Mouse (Mus musculus) midbrain, embryonic 10.5 days (tissue): ENCODE results near the gene Fkbp10. TPM values are rescaled to one million over a fixed set of nuclear protein-coding genes. Genes with fewer than 3 reads are reported as not detected.

Experiments
- DNase-seq: peaks from one replicate; pipeline ENCODE4 v3.0.0-alpha.2; 2017; ENCODE audit warnings: low spot score
- H3K27ac ChIP-seq: fragments of 300-500 bp; sonication (generic); replicated peaks from 2 replicates; pipeline ENCODE4 v1.5.1; 2016; ENCODE audit warnings: mild to moderate bottlenecking
- H3K27me3 ChIP-seq: fragments of 300-500 bp; sonication (generic); 2 replicates; pipeline ENCODE4 v1.6.1; 2016; ENCODE audit warnings: low read depth, mild to moderate bottlenecking; ENCODE audit not compliant: poor library complexity, severe bottlenecking
- H3K36me3 ChIP-seq: fragments of 300-500 bp; sonication (generic); 2 replicates; pipeline ENCODE4 v1.6.1; 2016; ENCODE audit warnings: mild to moderate bottlenecking, moderate library complexity
- H3K4me1 ChIP-seq: fragments of 300-500 bp; sonication (generic); 2 replicates; pipeline ENCODE4 v1.6.1; 2016
- H3K4me3 ChIP-seq: fragments of 300-500 bp; sonication (generic); 2 replicates; pipeline ENCODE4 v1.5.1; 2016; ENCODE audit warnings: mild to moderate bottlenecking, moderate library complexity
- H3K9me3 ChIP-seq: fragments of 300-500 bp; sonication (generic); replicated peaks from 2 replicates; pipeline ENCODE4 v1.6.1; 2016; ENCODE audit warnings: mild to moderate bottlenecking
- WGBS: fragments of 180-500 bp; shearing (Covaris S2); methylation state at CpG from one replicate; pipeline ENCODE4 v1.1.7; 2016; 5-methylcytosine and 5-hydroxymethylcytosine counted together
- polyA plus RNA-seq: library from polyadenylated mRNA; unstranded; fragments of >200 nt; fragmentation: Nextera tagmentation; extraction: Ambion mirVana; gene quantifications from 2 replicates; pipeline ENCODE4 v1.2.1, GENCODE M21; 2016

The Fkbp10 gene
- polyA plus RNA-seq, result 44.6 and 49.7 TPM in 2 replicates

- DNase-seq, result peak; percentile 66
- peaks cover 47% of the 10 kb centered on the region for H3K4me1 ChIP-seq
- H3K9me3 ChIP-seq, result no peaks in the 10 kb centered on the region
- H3K36me3 ChIP-seq, result no peaks in the 10 kb centered on the region; the same call in 1 of the 2 replicates
- peak within 1 kb of the TSS; percentile 90 for H3K27ac ChIP-seq
- under 1% methylated on average over 30 of the region's 31 CpGs for WGBS
- H3K4me3 ChIP-seq, result peak within 1 kb of the TSS; percentile 77
- H3K27me3 ChIP-seq, result peaks cover 48% of the 10 kb centered on the region
These were observed at the start of gene Fkbp10 for GRCm38 (mm10) chr11:100414914-100415822. TSS of gene Fkbp10 (plus strand) at chr11:100415697.

- DNase-seq, result no peak
- 83% methylated on average over 7 of the region's 7 CpGs for WGBS
- peaks cover 13% of the 10 kb centered on the region for H3K4me1 ChIP-seq
These were observed 46.4 kb upstream of the Fkbp10 start for GRCm38 (mm10) chr11:100369145-100369544.

DNA sequence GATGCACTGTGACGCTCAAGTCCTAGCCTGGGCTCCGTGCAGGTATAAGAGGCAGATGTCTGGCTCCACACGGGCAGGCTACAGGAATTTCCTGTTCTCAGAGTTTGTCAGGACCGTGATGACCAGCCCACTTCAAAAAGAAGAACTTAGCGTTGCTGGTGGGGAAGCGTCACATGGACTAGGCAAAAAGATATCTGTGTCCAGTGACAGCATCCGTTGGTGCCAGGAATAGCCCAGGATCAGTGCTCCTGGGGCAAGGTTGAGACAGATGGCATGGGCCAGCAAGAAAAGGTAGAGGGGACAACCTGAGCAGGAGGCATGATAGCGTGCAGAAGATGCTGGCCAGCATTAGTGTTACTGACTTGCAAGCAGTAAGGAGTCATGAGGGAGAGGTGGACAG is 45.7 kb upstream of the Fkbp10 start:
- H3K9me3 ChIP-seq, result no peaks in the 10 kb centered on the region
- no peak overlapping the region for H3K4me3 ChIP-seq
- no peaks in the 10 kb centered on the region for H3K27me3 ChIP-seq
- no peak overlapping the region for H3K27ac ChIP-seq
- H3K4me1 ChIP-seq, result peaks cover 13% of the 10 kb centered on the region
- 89% methylated on average over 8 of the region's 8 CpGs for WGBS
- no peak for DNase-seq
- H3K36me3 ChIP-seq, result peaks cover 6% of the 10 kb centered on the region; the same call in 1 of the 2 replicates

More at GRCm38 (mm10) chr11:100369145-100369544, 46.4 kb upstream of the Fkbp10 start:
- peaks cover 5% of the 10 kb centered on the region; the same call in 1 of the 2 replicates for H3K27me3 ChIP-seq
- no peaks in the 10 kb centered on the region for H3K9me3 ChIP-seq
- no peak overlapping the region for H3K27ac ChIP-seq
- H3K4me3 ChIP-seq, result no peak overlapping the region
- peaks cover 4% of the 10 kb centered on the region; the same call in 1 of the 2 replicates for H3K36me3 ChIP-seq

DNA sequence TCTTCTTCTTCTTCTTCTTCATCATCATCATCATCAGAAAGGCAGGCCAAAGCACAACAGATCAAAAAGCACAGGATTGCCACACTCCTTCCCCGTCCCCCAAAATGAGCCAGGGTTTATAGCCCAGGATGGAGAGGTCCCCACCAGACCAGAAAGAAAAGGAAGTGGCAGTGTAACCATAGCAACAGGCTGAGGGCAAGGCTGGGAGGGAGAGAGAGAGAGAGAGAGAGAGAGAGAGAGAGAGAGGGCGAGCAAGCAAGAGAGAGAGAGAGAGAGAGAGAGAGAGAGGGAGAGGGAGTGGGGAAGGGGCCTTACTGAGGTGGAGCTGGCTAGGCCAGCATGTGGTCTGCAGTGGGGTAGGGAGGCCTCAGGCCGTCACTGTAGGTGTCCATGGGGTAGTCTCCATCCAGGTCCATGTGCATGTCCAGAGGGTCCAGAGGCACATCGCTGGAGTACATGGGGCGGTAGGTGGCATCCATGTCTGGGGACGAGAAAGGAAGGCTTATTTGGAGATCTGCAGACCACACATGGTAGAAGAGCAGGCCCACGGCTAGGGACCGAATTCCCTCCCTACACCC is 43.4 kb upstream of the Fkbp10 start:
- Histone ChIP-seq H3K27ac (0 out of 2 replicates have a peak overlapping the region, but pooled peaks have one; percentile 10), H3K36me3 (peaks cover 16% of the 10 kb centered on the region), H3K27me3 (no peaks in the 10 kb centered on the region), H3K4me3 (no peak overlapping the region), H3K4me1 (peaks cover 10% of the 10 kb centered on the region), H3K9me3 (no peaks in the 10 kb centered on the region)
- WGBS, result 72% methylated on average over 7 of the region's 8 CpGs
- DNase-seq, result peak; percentile 30

DNA sequence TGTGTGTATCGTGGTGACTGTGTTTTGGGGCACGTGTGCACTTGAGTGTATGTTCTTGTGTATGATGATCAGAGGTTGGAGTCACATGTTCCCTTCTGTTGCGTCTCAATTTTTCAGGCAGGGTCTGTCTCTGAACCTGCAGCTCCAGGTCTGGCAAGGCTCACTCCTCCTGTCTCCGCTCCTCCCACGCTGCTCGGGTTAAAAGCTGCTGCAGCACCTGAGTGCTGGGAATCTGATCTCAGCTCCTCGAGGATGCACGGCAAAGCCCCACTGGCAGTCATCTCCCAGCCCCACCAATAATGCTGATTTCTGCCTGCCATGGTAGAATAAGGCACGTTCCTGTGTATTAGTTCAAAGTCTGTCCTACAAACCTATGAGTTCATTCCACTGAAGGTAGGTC is 40.4 kb upstream of the Fkbp10 start:
- Histone ChIP-seq H3K27ac (no peak overlapping the region), H3K9me3 (no peaks in the 10 kb centered on the region), H3K4me1 (peaks cover 13% of the 10 kb centered on the region), H3K27me3 (no peaks in the 10 kb centered on the region), H3K4me3 (no peak overlapping the region), H3K36me3 (peaks cover 30% of the 10 kb centered on the region)
- 87% methylated on average over 9 of the region's 9 CpGs for WGBS
- no peak for DNase-seq

- H3K27me3 ChIP-seq, result no peaks in the 10 kb centered on the region
- no peak overlapping the region for H3K27ac ChIP-seq
- peaks cover 13% of the 10 kb centered on the region for H3K4me1 ChIP-seq
- WGBS, result 89% methylated on average over 4 of the region's 4 CpGs
- no peak for DNase-seq
- H3K9me3 ChIP-seq, result no peaks in the 10 kb centered on the region
- H3K4me3 ChIP-seq, result no peak overlapping the region
- peaks cover 36% of the 10 kb centered on the region for H3K36me3 ChIP-seq
These were observed 39.5 kb upstream of the Fkbp10 start for GRCm38 (mm10) chr11:100376005-100376404.

- DNase-seq, result no peak
- H3K4me1 ChIP-seq, result peaks cover 10% of the 10 kb centered on the region
- no peaks in the 10 kb centered on the region for H3K9me3 ChIP-seq
- H3K27me3 ChIP-seq, result no peaks in the 10 kb centered on the region
- peaks cover 40% of the 10 kb centered on the region for H3K36me3 ChIP-seq
- no peak overlapping the region for H3K4me3 ChIP-seq
- H3K27ac ChIP-seq, result no peak overlapping the region
- WGBS, result 91% methylated on average over 21 of the region's 21 CpGs
These were observed 38.6 kb upstream of the Fkbp10 start for GRCm38 (mm10) chr11:100376746-100377389.

- no peaks in the 10 kb centered on the region for H3K27me3 ChIP-seq
- peaks cover 47% of the 10 kb centered on the region for H3K36me3 ChIP-seq
- H3K4me1 ChIP-seq, result 0 out of 2 replicates have a peak, but pooled peaks cover 4% of the 10 kb centered on the region
- no peak for DNase-seq
- H3K9me3 ChIP-seq, result no peaks in the 10 kb centered on the region
- H3K27ac ChIP-seq, result no peak overlapping the region
- no peak overlapping the region for H3K4me3 ChIP-seq
- WGBS, result 95% methylated on average over 14 of the region's 14 CpGs
These were observed 37.5 kb upstream of the Fkbp10 start for GRCm38 (mm10) chr11:100377989-100378388.

DNA sequence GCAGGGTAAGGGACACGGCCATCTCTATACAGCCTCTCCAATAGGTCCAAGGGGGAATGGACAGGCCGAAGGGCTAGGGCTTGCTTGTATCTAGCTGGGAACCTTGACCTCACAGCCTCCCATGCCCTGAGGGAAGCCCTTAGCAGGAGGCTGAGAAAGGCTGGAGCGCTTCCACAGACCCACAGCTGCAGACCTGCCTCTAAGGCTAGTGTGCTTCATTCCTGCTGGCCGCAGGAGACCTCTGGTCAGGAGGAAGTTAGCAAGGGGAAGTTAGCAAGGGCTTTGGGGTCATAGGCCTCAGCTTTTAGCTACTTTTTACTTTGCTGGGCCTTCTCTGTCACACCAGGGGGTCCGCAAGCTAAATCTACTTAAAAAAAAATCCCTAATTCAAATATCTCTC is 37.1 kb upstream of the Fkbp10 start:
- Histone ChIP-seq H3K4me1 (0 out of 2 replicates have a peak, but pooled peaks cover 4% of the 10 kb centered on the region), H3K9me3 (no peaks in the 10 kb centered on the region), H3K27ac (no peak overlapping the region), H3K27me3 (no peaks in the 10 kb centered on the region), H3K36me3 (peaks cover 51% of the 10 kb centered on the region), H3K4me3 (no peak overlapping the region)
- no peak for DNase-seq
- 89% methylated on average over 5 of the region's 5 CpGs for WGBS

DNA sequence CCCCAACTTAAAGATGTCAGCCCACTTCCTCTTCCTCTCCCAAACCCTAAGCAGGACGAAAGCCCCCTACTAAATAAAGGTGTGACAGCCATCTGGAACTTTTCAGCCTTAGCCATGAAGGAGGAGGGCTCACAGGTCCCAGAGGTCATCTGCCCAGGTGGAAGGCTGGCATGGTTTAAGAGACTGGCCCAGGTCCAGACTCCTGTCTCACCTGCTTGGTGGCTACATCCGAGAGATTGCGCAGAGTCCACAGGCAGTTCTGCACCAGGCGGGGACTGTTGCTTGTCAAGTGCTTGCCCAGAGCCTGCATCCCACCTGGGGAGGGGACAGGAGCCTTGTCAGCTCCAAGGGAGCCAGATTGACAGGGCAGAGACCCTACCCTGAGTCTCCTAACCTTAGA is 36.2 kb upstream of the Fkbp10 start:
- Histone ChIP-seq H3K27me3 (no peaks in the 10 kb centered on the region), H3K27ac (no peak overlapping the region), H3K36me3 (peaks cover 46% of the 10 kb centered on the region), H3K9me3 (no peaks in the 10 kb centered on the region), H3K4me1 (0 out of 2 replicates have a peak, but pooled peaks cover 4% of the 10 kb centered on the region), H3K4me3 (no peak overlapping the region)
- WGBS, result 93% methylated on average over 4 of the region's 4 CpGs
- no peak for DNase-seq

DNA sequence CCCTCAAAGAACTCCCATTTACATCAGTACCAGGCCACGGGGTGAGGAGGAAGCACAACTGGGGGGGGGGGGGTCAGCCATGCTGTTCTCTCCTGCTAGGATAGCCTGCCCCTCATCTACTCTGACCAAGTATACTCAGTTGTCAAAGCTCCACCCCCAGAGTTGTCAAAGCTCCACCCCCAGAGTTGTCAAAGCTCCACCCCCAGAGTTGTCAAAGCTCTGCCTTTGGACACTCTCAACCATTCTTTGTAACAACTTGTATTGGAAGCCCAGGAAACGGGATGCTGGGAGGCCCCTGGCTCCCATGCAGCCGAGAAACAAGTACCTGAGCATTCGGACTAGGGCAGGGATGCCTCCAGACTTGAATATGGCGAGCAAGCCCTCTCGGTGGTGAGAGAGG is 32.8 kb upstream of the Fkbp10 start:
- Histone ChIP-seq H3K9me3 (no peaks in the 10 kb centered on the region), H3K27ac (no peak overlapping the region), H3K4me1 (peaks cover 8% of the 10 kb centered on the region; the same call in 1 of the 2 replicates), H3K4me3 (no peak overlapping the region), H3K36me3 (peaks cover 32% of the 10 kb centered on the region), H3K27me3 (no peaks in the 10 kb centered on the region)
- 87% methylated on average over 6 of the region's 6 CpGs for WGBS
- no peak for DNase-seq

DNA sequence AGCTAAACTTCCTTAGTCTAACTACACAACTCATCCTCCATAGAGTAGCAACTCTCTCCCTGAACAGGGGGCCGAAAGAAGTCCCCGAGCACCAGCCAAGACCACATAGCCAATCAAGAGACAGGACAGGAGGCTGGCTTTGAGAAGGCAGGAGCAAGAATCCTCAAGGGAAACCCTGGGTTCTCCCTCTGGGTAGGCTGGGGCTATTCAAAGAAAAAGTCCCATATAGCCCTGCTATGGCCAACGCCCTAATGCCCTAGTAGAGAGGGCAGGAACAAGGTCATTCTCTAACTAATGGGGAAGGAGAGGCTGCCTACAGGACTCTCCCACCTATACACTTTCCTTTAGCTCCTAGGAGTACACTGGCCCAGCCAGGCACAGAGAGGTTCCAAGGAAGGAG is 30.5 kb upstream of the Fkbp10 start:
- H3K27ac ChIP-seq, result no peak overlapping the region
- no peaks in the 10 kb centered on the region for H3K27me3 ChIP-seq
- H3K4me3 ChIP-seq, result no peak overlapping the region
- no peaks in the 10 kb centered on the region for H3K9me3 ChIP-seq
- peaks cover 22% of the 10 kb centered on the region for H3K4me1 ChIP-seq
- 86% methylated on average over 3 of the region's 3 CpGs for WGBS
- DNase-seq, result no peak
- peaks cover 22% of the 10 kb centered on the region for H3K36me3 ChIP-seq
